Mouse (Mus musculus) A20 (cell line): ENCODE results near the gene Uvrag.
A peak's percentile ranks its signal among the peaks of the same experiment; 100 is the strongest.
"Not testable (repeated sequence)": the region's sequence is repeated elsewhere in the genome, so short reads cannot be mapped to it uniquely, and the experiment has no call there.

Source experiments
- DNase-seq: peaks from one replicate; pipeline ENCODE4 v3.0.0-alpha.2; 2011; ENCODE audit warnings: low read depth, low spot score

The Uvrag gene

DNA sequence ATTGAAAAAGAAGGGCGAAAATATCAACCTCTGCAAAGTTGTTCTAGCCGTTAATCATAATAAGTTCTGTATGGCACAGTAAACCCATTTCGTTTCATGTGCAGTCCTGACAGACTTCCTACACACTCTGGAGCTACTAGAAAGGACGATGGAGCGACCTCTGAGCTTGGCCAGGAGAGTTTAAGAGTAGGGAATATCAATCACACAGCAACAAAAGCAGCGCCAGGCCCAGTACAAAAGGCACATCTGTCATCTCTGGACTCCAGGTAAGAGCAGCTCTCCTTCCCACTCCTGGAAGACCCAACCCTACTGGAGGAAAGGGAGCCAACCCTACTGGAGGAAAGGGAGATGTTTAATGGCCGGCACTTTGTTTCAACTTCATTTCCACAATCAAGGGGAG lies 43.2 kb downstream of the Uvrag start:
- no peak for DNase-seq

DNA sequence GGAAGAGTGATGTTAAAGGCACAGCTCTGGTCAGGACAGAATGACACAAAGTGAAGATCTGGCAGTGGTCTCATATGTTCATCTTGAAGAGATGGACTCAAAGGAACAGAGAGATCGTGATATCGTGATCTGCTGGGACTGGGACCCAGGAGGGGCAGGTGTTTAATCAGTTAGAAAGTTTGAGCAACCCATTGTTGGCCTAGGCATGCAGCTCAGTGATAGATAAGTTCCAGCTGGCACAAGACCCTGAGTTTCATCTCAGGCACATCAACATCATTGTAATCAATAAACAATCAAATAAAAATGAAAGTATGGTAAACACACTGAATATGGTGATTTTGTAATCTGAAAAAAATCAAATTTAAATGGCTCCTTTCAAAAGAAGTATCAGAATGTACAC lies 43.8 kb downstream of the Uvrag start:
- no peak for DNase-seq

DNA sequence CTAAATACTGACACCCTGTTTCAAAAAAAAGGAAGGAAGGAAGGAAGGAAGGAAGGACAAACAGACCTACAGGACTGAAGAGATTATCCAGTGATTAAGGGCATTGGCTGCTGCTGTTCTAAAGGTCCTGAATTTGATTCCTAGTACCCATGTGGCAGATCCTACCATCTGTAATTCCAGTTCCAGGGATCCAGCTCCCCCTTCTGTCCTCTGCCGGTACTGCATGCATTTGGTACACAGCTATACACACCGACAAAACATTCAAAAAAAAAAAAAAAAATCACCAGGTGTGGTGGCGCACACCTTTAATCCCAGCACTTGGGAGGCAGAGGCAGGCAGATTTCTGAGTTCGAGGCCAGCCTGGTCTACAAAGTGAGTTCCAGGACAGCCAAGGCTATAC lies 45.8 kb downstream of the Uvrag start:
- peak; percentile 49 for DNase-seq

DNA sequence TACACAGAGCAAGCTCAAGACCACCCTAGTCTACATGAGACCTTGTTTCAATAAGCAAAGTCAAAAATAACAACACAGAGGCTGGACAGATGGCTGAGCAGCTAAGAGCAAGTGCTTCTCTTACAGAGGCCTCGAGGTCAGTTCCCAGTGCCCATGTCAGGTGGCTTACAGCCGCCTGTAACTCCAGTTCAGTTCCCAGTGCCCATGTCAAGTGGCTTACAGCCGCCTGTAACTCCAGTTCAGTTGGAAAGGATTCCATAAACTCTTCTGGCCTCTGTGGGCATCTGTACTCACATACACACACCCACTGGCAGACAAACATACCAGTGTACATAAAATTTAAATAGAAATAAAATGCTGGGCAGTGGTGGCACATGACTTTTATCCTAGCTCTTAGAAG lies 46.6 kb downstream of the Uvrag start:
- no peak for DNase-seq

DNA sequence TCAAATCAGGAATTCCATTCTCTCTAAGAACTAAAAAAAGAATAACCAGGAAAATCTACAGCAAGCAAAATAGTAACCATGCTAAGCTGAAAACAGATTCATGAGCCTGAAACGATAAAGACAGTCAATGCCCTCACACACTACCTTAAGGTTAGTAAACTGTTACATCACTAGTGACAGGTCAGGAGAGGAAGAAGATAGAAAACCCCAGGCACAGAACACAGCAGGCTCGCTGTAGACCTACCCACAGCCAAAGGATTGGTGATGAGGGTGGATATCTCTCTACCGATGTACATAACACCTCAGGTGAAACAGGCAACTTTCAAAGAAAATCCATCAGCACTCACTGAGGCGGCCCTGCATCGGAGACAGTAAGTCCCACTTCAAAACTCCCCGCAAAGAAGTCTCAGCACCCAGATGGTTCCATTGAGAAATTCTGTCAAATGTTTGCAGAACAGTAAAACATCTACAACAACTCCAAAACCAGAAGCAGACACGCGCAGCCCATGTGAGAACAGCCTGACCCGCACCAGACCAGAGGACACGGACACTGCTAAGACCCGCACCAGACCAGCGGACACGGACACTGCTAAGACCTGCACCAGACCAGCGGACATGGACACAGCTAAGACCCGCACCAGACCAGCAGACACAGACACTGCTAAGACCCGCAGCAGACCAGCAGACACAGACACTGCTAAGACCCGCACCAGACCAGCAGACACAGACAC lies 48.9 kb downstream of the Uvrag start:
- DNase-seq: no peak

DNA sequence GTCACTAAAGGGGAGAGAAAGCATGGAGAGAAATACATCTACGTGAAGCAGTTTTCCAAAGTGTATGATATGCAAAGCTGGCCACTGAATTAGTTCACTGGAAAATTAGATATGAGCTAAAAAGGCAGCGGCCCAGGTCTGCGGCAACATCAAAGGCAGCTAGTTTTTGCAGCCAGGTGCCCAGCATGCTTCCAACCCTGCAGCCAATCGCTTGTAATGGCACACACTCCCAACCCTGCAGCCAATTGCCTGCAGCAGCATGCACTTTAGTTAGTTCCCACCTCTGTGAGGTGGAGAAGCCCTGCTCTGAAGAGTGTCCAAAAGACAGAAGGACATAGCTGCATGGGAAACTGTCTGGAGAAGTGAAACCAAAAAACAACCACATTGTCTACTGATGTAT lies 51.2 kb downstream of the Uvrag start:
- DNase-seq: no peak

DNA sequence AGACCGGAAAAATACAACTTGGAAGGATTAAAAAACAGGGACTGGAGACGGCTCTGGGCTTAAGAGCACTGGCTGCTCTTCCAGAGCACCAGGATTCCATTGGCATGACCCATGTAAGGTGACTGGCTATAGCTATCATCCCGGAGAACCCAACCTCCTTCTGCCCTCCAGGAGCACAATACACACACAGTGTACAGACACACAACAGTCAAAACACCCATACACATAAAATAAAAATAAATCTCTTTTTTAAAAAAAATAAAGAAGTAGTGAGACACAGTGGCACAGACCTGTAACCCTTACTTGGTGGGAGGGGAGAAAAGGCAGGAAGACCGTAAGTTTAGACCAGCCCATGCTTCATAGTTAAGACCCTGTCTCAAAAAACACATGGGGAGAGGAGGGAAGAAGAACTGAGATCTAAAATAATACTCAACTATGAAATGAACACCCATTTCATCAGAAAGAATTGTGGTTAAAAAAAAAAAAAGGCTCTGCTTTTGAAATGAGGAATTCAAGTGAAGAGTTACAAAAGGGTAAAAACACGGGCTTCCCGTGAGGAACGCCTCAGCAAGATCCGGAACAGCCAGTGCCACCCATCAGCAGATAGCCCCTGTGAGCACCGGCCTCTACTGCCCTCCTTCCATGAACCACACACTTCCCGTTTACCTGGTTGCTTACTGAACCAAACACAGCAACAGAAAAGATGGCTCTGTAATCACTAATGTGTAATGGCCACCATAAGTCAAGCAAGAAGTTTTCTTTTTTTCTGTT lies 52.2 kb downstream of the Uvrag start:
- no peak for DNase-seq

DNA sequence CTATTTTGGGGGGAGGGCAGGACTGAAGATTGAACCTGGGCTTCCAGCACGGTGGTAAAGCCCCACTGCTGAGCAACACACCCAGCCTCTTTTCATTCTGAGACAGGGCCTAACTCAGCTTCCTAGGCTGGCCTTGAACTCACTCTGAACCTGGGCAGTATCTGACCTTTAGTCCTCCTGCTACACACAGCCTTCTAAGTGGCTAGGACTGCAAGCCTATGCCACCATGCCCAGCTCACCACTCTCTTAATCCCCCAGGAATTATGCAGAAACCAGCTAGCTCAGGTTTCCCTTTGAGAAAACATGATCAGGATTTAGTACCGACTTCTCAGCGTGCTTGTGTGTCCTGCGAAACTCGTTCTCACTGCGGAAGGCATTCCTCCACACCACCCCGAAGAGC lies 53.4 kb downstream of the Uvrag start:
- DNase-seq: no peak

DNA sequence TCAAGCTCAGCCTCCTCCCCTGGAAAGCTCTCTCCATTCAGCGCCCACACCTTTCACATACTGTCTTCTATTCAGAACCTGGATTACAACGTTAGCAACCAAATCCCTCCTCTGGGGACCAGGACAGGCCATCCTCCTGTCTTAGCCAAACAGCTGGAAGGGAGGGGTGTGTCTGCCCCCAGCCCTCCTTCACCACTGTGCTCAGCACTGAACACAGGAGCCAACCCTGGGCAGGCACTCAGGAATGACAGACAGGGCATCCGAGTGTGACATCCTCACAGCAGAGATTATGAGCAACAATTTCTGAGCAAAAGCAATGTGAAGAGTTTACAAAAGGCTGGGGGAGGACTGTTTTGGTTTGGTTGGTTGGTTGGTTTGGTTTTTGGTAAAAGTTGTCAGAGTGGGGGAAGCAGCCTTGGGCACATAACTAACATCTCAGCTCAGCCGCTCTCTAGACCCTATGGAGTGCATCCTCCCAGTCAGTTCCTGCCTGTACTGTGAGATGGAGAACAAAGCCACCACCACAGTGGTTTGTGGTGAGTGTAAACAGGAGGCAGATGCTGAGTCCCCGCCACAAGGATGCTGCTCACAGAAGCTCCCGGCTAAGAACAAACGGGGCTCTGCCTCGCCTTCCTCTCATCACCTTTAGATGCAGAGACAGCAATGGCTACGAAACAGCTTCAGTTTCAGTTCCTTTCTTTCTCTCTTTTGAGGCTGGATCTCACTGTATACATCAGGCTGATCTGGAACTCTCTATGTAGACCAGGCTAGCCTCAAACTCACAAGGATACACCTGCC lies 54.1 kb downstream of the Uvrag start:
- DNase-seq: no peak

DNA sequence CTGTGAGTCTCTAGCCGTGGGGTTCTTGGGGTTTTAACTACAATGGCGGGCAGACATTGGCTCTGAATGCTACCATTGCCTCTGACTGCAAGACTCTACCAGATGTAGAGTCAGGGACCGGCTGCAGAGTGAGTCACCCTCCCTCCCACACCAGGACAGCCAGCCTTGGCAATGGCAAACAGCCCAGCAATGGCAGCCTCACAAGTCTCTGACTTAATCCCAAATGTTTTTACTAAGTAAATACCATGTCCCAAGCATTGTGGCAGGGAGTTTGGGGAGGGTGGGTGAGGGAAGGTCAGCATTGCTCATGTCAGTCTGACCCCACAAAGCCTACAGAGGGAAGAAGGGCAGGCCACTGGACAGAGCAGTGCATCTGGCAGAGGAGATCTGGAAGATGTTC lies 55.7 kb downstream of the Uvrag start:
- DNase-seq: no peak

DNA sequence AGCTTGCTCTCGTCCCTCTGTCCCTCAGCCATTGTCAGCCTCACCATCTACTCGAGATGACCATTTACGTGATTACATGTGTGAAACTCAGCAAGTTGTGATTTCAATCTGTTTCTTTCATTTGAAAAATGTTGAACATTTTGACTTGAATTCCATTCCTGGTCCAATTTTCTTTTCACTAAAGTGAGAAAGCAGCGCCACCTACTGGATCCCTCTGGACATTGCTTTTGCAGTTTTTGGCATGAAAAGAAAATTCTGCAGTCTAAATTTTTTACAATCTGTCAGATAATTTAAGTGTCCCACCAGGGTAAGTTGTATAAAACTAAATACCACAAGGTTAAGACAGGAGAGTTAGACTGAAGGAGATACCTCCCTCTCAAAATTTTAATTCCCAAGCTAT lies 61.4 kb downstream of the Uvrag start:
- DNase-seq: peak; percentile 44

DNA sequence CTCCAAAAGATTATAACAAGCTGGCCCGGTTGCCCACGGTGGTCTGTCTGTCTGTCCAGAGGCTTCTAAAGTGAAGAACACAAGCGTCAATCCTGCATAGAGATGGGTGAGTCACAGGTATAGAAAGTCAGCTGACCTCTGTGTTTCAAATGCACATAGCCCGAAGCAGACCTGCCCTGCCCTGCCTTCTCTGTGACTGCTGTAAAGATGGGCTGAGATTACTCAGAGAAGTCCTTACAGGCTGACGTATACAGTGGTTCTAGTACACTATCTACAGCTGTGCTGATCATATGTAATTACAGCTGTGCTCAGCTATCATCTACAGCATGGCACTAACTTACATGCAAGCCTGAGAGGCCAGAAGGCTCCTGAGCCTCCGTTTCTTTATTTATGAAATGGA lies 62.1 kb downstream of the Uvrag start:
- no peak for DNase-seq

DNA sequence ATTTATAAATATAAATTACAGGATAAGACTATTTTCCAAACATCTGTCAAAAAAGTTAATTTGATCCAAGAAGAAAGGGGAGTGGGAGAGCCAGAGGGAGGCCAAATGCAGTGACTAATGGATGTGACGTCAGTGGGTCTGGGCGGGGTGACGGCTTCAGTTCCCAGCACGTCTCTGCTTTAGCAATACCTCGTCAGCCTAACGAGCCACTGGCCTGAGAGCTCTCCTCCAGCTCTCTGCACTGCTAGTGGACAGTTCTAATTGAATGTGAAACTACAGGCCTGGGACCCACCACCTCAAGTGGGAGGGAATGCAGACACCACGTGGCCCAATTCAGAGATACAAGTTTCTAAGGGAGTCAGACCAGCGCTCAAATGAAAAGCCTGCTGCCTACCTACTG lies 63.7 kb downstream of the Uvrag start:
- DNase-seq: no peak

DNA sequence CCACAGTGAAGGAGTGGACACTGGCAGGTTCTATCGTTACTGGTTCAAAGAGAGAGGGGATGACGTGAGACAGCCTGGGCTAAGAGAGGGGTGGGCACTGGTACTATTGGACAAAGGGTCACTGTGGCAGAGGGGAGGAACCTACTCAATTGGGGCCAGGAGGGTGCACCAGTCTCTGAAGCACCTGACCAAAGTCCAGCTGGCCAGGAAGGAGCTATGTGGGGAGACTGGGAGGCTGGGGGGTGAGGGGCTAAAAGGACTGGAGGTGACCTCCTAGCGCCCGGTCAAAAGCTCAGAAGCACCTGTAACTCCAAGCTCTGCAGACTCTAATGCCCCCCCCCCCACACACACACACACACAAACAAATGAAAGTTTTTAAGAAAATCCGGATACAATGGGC lies 65.8 kb downstream of the Uvrag start:
- DNase-seq: no peak

DNA sequence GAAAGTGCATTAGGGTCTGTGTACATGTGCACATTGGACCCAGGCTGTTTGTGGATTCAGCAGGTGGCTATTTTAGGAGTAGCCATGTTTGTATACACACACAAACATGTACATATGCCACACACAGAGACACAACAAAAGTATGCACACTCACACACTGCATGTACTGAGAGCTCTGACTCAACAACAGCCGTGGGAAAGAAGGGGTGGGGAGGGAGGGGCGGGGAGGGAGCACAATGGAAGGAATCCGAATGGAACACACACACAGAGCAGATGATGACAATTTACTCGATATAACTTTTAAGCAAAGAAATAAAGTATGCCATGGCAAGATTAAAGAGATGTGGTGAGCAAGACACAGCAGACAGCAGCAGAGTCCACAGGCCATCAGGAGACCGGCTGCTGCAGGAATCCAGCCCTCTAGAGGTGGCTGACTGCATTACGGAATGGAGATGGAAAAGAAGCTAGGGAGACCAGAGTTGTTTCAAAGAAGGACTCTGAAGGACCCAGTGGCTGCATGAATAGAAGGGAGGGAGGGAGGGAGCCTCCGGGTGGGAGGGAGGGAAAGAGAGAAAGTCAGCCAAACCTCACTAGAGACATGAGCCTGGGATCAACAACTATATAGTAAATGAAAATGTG lies 67.1 kb downstream of the Uvrag start:
- DNase-seq: no peak

DNA sequence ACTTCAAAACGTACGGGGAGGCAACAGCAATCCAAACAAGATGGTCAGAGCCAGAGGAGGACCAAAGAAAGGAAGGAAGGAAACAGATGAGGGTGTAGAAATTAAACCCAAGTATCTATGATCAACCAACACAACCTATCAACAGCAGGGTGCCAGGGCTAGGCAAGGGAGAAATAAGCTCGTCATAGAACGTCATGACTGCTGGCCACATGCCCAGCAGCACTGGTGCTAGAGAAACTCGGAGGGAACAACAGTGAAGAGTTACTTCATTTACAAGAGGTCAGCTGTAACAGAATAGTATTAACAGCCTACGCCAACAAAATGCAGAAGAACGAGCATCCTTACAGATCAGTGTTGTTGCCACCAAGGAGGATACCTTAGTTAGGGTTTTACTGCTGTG lies 73.2 kb downstream of the Uvrag start:
- DNase-seq: no peak

DNA sequence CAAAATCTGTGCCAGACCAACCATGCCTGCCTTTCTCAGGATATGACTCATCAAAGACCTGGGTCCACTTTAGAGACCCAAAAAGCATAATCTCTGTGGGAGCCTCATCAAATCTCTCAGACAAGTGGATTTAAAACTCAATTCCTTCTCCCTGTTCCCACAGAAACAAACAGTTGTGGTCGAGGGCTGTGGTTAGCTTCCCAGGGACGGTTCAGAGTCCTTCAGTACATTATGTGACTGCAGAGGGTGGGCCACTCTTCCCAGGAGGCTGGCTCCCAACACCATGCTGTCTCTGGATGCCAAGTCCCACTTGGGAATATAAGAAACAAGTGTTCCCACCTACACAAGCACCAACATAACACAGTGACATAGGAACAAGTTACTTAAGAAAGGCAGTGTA lies 75.0 kb downstream of the Uvrag start:
- DNase-seq: no peak

DNA sequence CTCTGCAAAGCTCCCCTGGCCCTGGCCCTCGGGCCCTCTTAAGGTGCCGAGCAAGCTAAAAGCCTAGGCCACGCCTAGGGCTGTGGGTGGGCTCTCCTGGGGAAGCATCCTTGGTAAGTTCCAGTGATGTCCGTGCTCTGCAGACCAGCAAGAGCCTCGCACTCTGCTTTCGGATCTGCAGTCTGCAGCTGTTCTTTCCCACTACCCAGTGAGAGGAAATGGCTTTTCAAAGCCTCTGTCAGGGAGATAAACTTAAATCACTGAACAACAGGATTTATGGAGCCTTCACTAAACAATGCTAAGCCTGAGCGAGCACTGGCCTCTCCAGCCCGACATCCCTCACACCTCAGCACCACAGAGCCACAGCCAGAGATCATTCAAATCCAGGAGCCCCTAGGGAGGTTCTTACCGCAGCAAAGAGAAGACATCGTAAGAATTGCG lies 75.5 kb downstream of the Uvrag start:
- no peak for DNase-seq

DNA sequence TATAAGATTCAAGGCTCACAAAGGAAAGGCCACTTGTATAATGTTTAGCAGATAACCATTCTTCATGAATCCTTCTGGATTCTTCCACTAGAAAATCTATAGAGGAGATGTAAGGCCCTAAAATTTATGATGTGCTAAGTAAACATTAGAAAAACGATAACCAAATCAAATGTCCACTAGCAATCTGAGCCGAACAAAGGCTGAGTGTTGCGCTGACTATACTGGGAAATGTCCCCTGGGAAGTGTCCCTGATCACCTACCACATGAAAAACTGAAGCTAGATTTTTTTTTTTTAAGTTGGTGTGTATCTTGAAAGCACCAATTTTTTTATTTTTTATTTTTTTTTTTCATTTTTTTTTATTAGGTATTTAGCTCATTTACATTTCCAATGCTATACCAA lies 76.1 kb downstream of the Uvrag start:
- DNase-seq: no peak

DNA sequence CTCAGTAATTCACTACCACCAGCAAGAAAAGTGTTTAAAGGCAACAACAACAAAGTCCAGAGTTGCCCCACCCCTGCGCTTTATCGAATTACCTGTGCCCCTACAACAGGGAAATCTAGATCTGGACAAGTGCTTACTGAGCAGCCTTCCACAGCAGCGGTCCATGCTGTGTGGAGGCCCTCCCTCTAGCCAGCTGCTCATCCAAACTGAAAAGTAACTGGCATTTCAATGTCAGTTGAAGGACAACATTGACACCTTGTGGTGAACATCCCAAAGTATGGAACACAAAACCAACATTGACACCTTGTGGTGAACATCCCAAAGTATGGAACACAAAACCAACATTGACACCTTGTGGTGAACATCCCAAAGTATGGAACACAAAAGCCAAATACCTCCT lies 78.7 kb downstream of the Uvrag start:
- not testable (repeated sequence) for DNase-seq

DNA sequence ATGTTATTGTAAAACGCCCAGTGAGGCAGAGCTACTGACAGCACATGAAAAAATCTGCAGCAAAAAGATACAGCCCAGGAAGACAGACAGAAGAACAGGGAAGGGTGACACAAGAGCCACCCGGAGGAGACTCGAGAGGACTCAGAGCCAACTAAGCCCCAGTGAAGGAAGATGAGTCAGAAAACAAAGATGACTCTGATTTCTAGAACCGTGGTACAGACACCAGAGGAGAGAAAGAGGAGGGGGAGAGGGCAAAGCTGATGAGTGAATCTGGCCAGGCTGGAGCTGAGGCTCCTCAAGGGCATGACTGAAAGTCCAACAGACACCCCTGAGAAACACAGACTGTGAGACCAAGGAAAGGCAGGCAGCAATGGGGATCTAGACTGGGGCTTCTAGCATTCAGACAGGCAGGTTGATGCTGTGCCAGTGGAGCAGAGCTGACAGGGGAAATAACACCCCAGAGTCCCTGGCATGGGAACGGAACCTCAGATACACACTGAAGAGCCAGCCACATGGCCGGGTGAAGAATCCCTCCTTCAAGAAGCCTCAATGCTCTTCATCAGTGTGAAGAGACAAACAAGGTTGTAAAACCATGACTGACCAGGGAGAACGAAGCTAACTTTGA lies 79.8 kb downstream of the Uvrag start:
- no peak for DNase-seq

DNA sequence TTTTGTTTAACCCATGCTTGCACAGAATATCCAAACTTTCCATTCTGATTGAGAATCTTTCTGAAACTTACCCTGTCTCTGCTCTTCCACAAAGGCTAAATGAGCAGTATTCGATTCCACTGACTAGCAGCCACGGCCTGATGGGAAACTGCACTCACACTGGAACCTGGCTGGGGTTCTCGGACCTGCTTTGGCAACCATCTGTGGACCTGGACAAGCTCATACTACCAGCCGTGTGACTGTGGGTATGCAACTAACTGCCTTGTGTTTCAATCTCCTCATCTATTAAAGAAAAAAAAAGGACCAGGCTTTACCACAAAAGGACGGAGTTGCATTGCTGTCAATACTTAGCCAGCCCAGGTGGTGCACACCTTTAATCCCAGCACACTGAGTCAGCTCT lies 80.5 kb downstream of the Uvrag start:
- DNase-seq: no peak
